Mouse (Mus musculus) myocyte (in vitro differentiated cells): ENCODE measurements around the gene Amigo3. TPM values are rescaled to one million over a fixed set of nuclear protein-coding genes. Genes with fewer than 3 reads are reported as not detected.

Experiments
- H3K27me3 ChIP-seq: one replicate; pipeline ENCODE4 v1.6.1; 2011; ENCODE audit not compliant: control insufficient read depth, insufficient read depth, insufficient read length
- H3K36me3 ChIP-seq: one replicate; pipeline ENCODE4 v1.6.1; 2011; ENCODE audit not compliant: control insufficient read depth, insufficient read depth
- H3K4me2 ChIP-seq: one replicate; pipeline ENCODE4 v1.6.1; 2011; ENCODE audit warnings: low read depth, control low read depth
- H3K4me3 ChIP-seq: one replicate; pipeline ENCODE4 v1.5.1; 2011; ENCODE audit warnings: mild to moderate bottlenecking, control low read depth, moderate library complexity
- H3K79me2 ChIP-seq: one replicate; pipeline ENCODE4 v1.6.1; 2011; ENCODE audit not compliant: control insufficient read depth, insufficient read depth
- H3ac ChIP-seq: one replicate; pipeline ENCODE4 v1.6.1; 2011; ENCODE audit not compliant: control insufficient read depth, insufficient read length
- CEBPB ChIP-seq: IDR thresholded peaks from 2 replicates; pipeline ENCODE4 v1.6.1; 2011; ENCODE audit warnings: mild to moderate bottlenecking, moderate library complexity; ENCODE audit not compliant: poor library complexity, insufficient read depth, severe bottlenecking
- E2F4 ChIP-seq: IDR thresholded peaks from one replicate; pipeline ENCODE4 v1.6.1; 2011; ENCODE audit warnings: mild to moderate bottlenecking, control low read depth, moderate library complexity; ENCODE audit not compliant: insufficient read depth
- MAX ChIP-seq: IDR thresholded peaks from one replicate; pipeline ENCODE4 v1.6.1; 2011; ENCODE audit warnings: low read depth, mild to moderate bottlenecking, control low read depth
- MYOD1 ChIP-seq, 3 experiments: IDR thresholded peaks; one replicate each; pipeline ENCODE4 v1.6.1; 2011; ENCODE audit warnings: control low read depth in 2 of 3, low read depth in 2 of 3, mild to moderate bottlenecking in 2 of 3, moderate library complexity in 1 of 3; ENCODE audit not compliant: insufficient read length in 2 of 3, control insufficient read depth in 1 of 3
- MYOG ChIP-seq, 3 experiments: IDR thresholded peaks; one replicate each; pipeline ENCODE4 v1.6.1; 2011; ENCODE audit warnings: control low read depth in 2 of 3, low read depth in 2 of 3, mild to moderate bottlenecking in 2 of 3; ENCODE audit not compliant: insufficient read length in 2 of 3, control insufficient read depth in 1 of 3, insufficient read depth in 1 of 3
- POLR2A ChIP-seq: IDR thresholded peaks from one replicate; pipeline ENCODE4 v1.6.1; 2011; ENCODE audit warnings: low read depth, mild to moderate bottlenecking, control low read depth, moderate library complexity; ENCODE audit not compliant: insufficient read length
- POLR2AphosphoS2 ChIP-seq: IDR thresholded peaks from one replicate; pipeline ENCODE4 v1.6.1; 2011; ENCODE audit warnings: low read depth, control low read depth; ENCODE audit not compliant: insufficient read length
- REST ChIP-seq: IDR thresholded peaks from one replicate; pipeline ENCODE4 v1.6.1; 2011; ENCODE audit warnings: mild to moderate bottlenecking, control low read depth, moderate library complexity; ENCODE audit not compliant: insufficient read depth, insufficient read length
- SRF ChIP-seq: IDR thresholded peaks from one replicate; pipeline ENCODE4 v1.6.1; 2011; ENCODE audit warnings: low read depth; ENCODE audit not compliant: control insufficient read depth, insufficient read length
- TCF12 ChIP-seq: IDR thresholded peaks from one replicate; pipeline ENCODE4 v1.6.1; 2011; ENCODE audit warnings: mild to moderate bottlenecking, control low read depth; ENCODE audit not compliant: poor library complexity, insufficient read depth, severe bottlenecking
- TCF3 ChIP-seq: IDR thresholded peaks from one replicate; pipeline ENCODE4 v1.6.1; 2011; ENCODE audit warnings: low read depth, control low read depth; ENCODE audit not compliant: insufficient read length
- USF1 ChIP-seq: IDR thresholded peaks from one replicate; pipeline ENCODE4 v1.6.1; 2011; ENCODE audit warnings: low read depth, mild to moderate bottlenecking, control low read depth, moderate library complexity
- polyA plus RNA-seq: library from polyadenylated mRNA; unstranded; fragments of >200 nt; fragmentation: generic; extraction: Trizol; gene quantifications from one replicate; pipeline ENCODE4 v1.2.1, GENCODE M21; 2012; ENCODE audit warnings: missing spikeins

The Amigo3 gene
- polyA plus RNA-seq, 1 experiment, result 1.8 TPM

DNA sequence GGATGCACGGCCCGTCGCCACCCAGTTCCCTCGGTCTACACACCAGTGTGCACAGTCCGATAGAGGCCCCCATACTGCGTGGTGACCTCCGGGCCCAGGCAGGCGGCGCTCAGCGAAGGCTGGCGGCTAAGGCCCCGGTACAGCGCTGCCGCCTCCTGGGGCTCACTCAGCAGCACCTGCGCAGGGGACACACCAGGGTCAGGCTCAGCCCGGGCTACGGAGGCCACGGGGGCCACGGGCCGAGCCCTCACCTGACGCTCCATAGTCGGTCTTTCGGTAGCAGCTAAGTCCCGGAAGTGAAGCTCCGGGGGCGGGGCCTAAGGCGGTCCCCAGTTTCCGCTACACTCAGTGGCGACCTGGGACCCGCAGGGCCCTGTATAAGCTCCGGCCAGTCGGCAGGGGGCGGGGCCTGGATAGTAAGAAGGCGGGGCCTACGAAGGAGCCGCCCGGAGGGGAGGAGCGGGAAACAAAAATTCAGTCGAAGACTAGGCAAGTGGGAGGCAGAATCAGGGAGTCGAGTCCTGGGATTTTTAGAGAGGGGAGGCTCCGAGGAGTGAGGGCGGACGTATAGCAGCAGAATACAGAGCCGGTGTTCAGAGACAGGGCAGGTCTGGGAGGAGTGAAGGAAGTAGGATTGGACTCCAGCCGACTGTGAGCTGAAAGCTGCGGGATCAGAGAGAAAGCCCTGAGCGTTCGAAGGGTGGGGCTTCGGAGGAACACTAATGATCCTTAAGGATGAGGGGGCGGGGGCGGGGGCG lies 41.4 kb downstream of the Amigo3 start, which contains the start of gene Apeh:
Gene Apeh, minus strand, starts transcription at position 423 of the 758 bp plus-strand sequence.
- Histone ChIP-seq H3K4me3 (peak within 1 kb of the TSS; percentile 66), H3K27me3 (no peaks in the 10 kb centered on the region), H3K79me2 (no peaks in the 10 kb centered on the region), H3K36me3 (no peaks in the 10 kb centered on the region), H3K4me2 (peak within 1 kb of the TSS; percentile 100), H3ac (peak within 1 kb of the TSS; percentile 16)
- TF ChIP-seq REST, result no peak
- TF ChIP-seq MYOD1 (IDR thresholded peaks at IDR 0.05; ENCODE audit: control insufficient read depth in 1 of 3, insufficient read length in 2 of 3, low read depth in 2 of 3), result no peak
- TF ChIP-seq TCF12, result no peak
- no peak for TF ChIP-seq MYOG (IDR thresholded peaks at IDR 0.05; ENCODE audit: control insufficient read depth in 1 of 3, insufficient read depth in 1 of 3, insufficient read length in 2 of 3, low read depth in 2 of 3)
- TF ChIP-seq E2F4, result no peak
- no peak for TF ChIP-seq SRF
- no peak for TF ChIP-seq USF1
- TF ChIP-seq POLR2AphosphoS2, result peak; percentile 39
- TF ChIP-seq CEBPB, result no peak
- TF ChIP-seq TCF3, result no peak
- peak; percentile 69 for TF ChIP-seq POLR2A

DNA sequence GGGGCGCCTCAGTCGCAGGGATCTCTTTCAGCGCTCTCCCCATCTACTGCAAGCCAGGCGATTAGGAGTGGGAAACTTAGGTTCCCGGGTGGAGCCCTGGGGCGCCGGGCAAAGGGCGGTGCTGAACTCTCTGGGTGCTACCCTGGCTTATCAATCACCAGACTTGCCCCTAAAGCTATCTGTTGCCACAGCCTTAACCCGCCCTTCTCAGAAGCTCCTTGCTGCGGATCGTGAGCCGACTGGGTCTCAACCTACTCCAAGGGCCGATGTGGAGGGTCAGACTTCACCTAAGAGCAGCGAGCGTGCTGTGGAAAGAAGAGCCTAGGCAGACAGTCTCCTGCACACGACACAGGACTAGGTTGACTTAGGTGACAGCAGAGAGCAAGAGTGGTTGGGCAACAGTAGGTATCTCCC lies 42.0 kb downstream of the Amigo3 start:
- TF ChIP-seq POLR2A, result no peak
- peak; percentile 14 for TF ChIP-seq SRF
- peak overlapping the region; percentile 66 for H3K4me3 ChIP-seq
- peak overlapping the region; percentile 16 for H3ac ChIP-seq
- H3K4me2 ChIP-seq, result peak overlapping the region; percentile 100
- no peaks in the 10 kb centered on the region for H3K79me2 ChIP-seq
- no peaks in the 10 kb centered on the region for H3K27me3 ChIP-seq
- no peaks in the 10 kb centered on the region for H3K36me3 ChIP-seq

DNA sequence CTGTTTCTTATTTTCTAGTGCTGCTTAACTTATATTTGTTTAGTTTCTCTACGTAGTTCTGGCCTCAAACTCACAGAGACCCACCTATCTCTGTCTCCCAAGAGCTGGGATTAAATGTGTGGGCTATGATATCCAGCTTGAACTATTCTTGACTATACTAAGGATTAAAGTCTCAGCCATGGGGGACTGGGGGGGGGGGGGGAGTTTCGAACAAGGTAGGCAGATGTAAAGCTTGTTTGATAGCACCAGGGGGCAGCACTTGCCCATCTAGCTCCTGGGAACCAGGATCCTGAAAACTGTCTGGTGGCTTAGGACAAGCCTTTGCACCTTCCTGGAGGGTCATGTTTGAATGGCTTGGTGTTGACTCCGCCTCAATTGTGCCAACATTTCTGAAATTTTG lies 42.6 kb downstream of the Amigo3 start:
- TF ChIP-seq MYOD1 (IDR thresholded peaks at IDR 0.05; ENCODE audit: control insufficient read depth in 1 of 3, insufficient read length in 2 of 3, low read depth in 2 of 3) (no peak), USF1 (no peak), E2F4 (no peak), REST (no peak), TCF3 (no peak), CEBPB (no peak), POLR2AphosphoS2 (no peak), SRF (no peak), POLR2A (no peak), MYOG (IDR thresholded peaks at IDR 0.05; ENCODE audit: control insufficient read depth in 1 of 3, insufficient read depth in 1 of 3, insufficient read length in 2 of 3, low read depth in 2 of 3) (no peak), MAX (no peak), TCF12 (no peak)
- Histone ChIP-seq H3ac (peak overlapping the region; percentile 16), H3K36me3 (no peaks in the 10 kb centered on the region), H3K4me2 (peak overlapping the region; percentile 100), H3K4me3 (peak overlapping the region; percentile 66), H3K79me2 (no peaks in the 10 kb centered on the region), H3K27me3 (no peaks in the 10 kb centered on the region)

DNA sequence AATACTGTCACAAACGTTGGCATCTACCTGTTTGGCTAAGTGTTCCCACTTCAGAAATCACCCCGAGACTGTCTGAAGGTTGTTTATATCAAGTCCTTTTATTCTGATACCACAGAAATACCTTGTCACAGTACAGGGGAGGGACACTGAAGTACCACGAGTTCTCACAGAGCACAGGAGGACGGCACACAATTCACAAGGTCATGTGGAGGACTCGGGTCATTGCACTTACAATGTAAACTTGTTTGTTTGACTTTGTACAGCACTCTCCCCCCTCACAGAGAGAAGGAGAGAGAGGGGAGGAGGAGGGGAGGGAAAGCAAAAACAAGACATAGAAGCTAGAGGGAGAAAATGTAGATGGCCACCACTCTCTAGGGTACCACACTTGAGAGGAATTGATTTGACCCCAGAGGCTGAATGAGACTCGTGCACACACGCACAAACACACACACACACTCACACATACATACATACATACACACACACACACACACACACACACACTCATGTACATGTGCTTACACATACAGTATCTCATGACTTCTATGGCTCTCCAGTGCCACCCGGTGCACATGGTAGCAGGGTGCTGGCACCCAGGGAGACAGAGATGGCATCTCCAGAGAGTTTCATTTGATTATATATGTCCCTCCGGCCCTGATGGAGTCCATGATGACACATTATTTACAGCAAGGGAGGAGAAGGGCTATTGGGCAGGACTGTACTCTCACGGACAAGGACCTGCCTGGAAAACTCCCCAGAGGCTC lies 43.2 kb downstream of the Amigo3 start:
- H3K4me2 ChIP-seq, result peak overlapping the region; percentile 100
- TF ChIP-seq MYOD1 (IDR thresholded peaks at IDR 0.05; ENCODE audit: control insufficient read depth in 1 of 3, insufficient read length in 2 of 3, low read depth in 2 of 3) (no peak), CEBPB (no peak), TCF3 (no peak), E2F4 (no peak), SRF (no peak), POLR2AphosphoS2 (no peak), USF1 (no peak), POLR2A (no peak), TCF12 (no peak)
- H3ac ChIP-seq, result no peak overlapping the region
- peak overlapping the region; percentile 66 for H3K4me3 ChIP-seq
- no peaks in the 10 kb centered on the region for H3K27me3 ChIP-seq
- H3K36me3 ChIP-seq, result no peaks in the 10 kb centered on the region
- H3K79me2 ChIP-seq, result no peaks in the 10 kb centered on the region
